Mouse (Mus musculus) bone marrow macrophage, adult 2 months (primary cell): ENCODE results near the gene Stxbp6.

ENCODE experiments used
- CTCF ChIP-seq: IDR thresholded peaks from 2 replicates; pipeline ENCODE4 v1.5.1; 2012; ENCODE audit warnings: low read depth, mild to moderate bottlenecking, low read length, moderate library complexity
- POLR2A ChIP-seq: IDR thresholded peaks from 2 replicates; pipeline ENCODE4 v1.6.1; 2012; ENCODE audit warnings: mild to moderate bottlenecking, low read depth, low read length, borderline replicate concordance

DNA sequence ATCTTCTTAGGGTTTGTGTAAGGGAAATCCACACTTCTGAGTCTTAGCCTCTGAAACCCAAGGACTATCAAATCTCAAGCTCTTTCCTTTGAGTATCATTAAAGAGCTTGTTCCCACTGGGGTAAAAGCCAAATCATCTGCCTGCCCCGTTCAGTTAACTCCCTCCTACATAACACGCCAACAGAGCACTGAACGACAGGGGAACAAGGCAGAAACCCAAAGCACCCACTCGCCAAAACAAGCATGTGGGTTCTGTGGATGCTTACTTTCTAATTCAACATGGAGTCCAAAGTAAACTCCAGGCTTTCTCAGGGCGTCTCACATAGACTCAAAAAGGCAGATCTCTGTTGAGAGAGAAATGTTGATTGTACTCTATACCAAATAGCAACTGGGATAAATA, 126.7 kb downstream of the Stxbp6 start:
- no peak for TF ChIP-seq POLR2A
- TF ChIP-seq CTCF = no peak
